Mouse (Mus musculus) heart, postnatal 0 days (tissue): Measurements from ENCODE around the gene Col6a6.

Experiments
- CTCF ChIP-seq: IDR thresholded peaks from 2 replicates; pipeline ENCODE4 v1.5.1; 2016; ENCODE audit warnings: antibody characterized with exemption, control low read depth, low read depth
- EP300 ChIP-seq: IDR thresholded peaks from 2 replicates; pipeline ENCODE4 v1.6.1; 2016; ENCODE audit warnings: antibody characterized with exemption, low read depth

GRCm38 (mm10) chr9:105754256-105754655 lies 73.7 kb downstream of the Col6a6 start:
- TF ChIP-seq CTCF (no peak), EP300 (no peak)
